Mouse (Mus musculus): ENCODE data around the gene Pik3r1.

Gene Pik3r1

DNA sequence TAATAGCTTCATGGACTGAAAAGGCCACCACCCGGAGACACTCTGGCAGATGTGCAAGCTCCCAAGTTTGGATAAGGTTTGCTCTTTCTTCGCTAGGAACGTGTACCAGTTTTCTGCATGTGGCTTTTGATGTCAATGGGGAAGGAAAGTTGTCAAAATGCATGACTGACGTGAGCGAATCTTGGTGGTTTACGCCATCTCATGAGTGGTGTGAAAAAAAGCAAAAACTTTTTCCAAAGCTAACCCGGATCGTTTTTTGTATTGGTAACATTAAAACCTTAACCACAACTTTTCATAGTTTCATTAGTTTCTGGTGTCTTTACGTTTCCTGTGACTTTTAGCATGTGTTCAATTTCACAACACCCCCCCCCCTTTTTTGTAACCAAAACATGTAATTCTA is 60.8 kb downstream of the Pik3r1 start:
- DNase-seq = no peak

DNA sequence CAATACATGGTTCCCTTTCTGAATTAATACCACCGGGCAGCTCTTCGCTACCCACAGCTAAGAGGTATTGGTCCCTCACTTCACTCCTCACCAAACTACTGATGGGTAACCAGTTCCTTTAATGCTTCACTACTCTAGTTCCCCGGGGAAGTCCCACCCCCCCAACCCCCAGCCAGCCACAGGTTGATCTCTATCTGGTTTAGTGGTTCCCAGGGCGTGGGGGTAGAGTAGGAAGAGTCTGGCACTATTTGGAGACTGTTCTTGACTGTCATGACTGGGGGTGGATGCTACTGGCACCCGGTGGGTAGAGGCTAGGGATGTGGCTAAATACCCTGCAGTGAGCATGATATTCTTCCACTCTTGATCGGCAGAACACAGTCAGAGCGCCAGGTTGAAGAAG is 61.6 kb downstream of the Pik3r1 start:
- DNase-seq = no peak

- no peak for DNase-seq
Measured at GRCm38 (mm10) chr13:101702096-101702775, 65.8 kb downstream of the Pik3r1 start.

DNA sequence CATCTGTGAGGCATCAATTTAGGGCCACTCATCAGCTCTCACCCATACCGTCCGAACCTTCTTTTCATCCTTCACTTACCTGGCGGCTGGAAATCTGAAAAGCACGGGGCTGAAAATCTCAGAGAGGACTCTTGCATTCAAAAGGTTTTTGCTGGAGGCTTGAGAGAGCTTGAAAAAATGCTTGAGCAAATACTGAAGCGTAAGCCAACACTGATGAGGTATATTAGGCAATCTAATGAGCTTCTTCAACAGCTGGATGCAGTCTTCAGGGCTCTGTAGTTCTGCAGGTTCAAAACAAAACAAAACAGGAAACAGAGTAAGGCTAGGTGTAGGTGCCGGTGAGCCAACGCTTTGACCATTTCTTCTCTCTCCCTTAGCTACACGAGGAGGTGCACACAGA is 66.4 kb downstream of the Pik3r1 start:
- DNase-seq = no peak

DNA sequence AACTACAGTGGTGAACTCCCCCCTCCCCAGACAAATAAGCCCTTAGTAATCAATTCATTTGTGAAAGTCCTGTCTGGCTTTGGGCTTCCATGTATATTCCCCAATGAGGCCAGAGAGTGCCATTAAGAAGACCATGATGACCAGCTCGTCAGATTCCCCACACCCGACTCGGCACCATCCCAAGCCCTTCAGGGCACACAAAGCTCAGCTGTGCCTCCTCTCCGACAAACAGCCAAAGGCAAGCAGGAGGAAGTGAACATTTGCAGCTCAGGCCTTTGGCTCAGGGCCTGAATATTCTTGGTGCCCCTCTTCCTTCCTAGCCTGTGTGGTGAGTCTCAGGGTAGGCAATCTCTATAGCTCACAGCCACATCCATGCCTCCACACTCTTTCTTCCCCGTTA is 68.3 kb downstream of the Pik3r1 start:
- DNase-seq = no peak

- DNase-seq = no peak
Measured at GRCm38 (mm10) chr13:101697966-101698365, 70.1 kb downstream of the Pik3r1 start.

DNA sequence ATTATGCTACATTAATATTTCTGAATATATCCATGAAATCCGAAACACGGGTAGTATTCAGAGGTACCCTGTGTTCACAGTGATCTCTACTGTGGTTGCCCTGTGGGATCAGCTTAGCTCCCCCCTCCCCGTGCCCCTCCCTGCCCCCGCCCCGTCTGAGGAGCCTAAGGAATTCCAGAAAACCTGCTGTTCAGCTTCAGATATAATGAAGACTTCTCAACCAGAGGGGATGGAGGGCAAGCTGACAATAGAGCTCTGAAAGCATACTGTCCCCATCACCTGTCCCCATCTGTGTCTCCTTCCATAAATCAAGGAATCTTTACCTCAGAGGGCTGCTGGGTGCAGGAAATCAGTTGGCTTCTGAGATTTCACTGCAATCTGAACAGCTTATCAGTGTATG is 70.6 kb downstream of the Pik3r1 start:
- no peak for DNase-seq

- DNase-seq = no peak
Measured at GRCm38 (mm10) chr13:101696827-101697226, 71.2 kb downstream of the Pik3r1 start.

DNA sequence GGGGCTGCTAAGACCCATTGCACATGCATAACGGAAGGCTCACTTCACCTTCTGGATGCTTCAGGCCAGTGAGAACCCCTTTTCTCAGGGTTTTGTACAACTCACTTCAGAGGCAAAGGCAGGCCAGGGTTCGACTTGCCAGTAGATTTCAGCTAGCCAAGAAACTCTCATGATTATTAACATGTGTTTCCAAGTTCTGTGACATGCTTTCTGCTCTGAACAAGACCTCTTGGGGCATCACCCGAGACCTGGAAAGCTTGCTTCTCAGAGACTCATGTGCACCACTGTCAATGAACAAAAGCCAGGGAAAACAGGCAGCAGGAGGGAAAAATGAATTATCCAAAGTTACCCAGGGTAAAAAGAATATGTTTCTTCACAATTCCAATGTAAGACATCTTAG is 71.7 kb downstream of the Pik3r1 start:
- no peak for DNase-seq

DNA sequence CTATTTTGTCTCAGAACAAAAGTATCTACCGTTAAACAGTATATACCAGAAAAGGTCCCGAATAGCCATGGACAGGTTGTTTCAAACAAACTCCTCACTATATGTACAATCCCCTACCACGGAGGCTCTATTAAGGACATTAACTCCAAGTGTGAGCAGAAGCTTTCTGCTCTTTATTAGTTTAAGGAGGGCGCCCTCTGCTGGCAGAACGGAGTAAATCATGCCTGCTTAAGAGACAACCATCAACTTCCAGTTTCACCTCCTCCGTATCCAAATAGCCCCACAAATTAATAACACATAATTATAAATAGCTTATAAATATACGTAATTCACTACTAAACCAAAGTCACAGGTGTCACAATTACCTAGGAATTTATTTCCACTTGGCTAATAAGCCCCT is 72.1 kb downstream of the Pik3r1 start:
- peak; percentile 84 for DNase-seq

DNA sequence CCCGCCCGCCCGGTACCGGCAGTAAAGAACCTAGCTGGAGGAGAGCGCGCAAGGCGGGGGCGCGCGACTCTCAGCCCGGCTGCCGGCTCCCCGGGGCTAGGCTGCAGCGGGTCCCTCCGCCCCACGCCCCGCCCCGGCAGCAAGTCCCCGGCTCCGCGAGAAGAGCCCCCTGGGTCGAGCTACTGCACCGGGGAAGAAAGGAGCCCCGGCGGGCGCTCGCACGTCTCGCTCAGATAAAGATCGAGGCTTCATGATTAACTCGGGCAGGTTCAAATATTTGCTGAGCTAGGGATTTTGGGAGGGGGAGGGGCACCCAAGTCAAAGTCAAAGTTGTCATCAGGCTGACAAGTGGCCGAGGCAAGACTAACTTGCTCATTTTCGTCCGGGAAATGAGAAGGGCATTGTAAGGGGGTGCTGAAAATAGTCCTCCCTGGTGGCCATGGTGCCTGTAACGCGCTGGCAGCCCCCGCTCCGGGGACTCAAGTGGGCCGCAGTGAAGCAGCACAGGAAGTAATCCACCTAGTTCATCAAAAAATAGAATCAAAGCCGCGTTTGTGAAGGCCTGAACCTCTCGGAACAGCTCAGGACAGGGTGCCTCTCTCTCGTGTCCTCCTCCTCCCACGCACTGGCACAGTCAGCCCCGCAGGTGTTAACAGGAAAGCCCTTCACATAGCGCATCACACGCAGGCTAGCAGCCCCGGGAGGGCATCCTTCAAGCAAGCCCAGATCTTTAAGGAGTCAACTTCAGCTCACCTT is 73.3 kb downstream of the Pik3r1 start:
- DNase-seq = peak; percentile 80

DNA sequence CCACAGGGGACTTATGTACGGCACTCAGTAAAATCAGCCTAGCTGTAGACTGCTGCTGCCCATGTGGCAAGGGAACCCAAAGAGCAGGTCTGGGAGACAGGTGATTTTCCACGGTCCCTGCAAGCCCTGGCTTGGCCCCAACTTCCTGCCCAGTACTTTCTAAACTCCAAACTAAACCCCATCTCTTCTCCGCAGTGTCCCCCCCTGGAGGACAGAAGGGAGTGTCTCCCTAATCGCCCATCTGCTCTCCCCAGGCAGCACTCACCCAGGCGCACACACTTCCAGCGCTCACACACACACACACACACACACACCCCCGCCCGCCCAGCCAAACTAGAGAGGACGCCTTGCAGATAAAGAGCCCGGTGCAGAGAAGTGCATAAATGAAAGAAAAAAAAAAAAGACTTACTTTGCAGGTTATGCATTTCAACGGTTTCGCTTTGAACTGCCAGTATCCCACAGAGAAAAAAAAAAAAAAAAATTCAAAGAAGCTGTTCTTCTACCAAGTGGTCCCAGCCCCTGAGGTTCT is 74.0 kb downstream of the Pik3r1 start:
- peak; percentile 90 for DNase-seq

GRCm38 (mm10) chr13:101692866-101693691 is 74.9 kb downstream of the Pik3r1 start:
- DNase-seq = peak; percentile 74

- peak; percentile 91 for DNase-seq
Measured at GRCm38 (mm10) chr13:101692239-101692784, 75.7 kb downstream of the Pik3r1 start.

DNA sequence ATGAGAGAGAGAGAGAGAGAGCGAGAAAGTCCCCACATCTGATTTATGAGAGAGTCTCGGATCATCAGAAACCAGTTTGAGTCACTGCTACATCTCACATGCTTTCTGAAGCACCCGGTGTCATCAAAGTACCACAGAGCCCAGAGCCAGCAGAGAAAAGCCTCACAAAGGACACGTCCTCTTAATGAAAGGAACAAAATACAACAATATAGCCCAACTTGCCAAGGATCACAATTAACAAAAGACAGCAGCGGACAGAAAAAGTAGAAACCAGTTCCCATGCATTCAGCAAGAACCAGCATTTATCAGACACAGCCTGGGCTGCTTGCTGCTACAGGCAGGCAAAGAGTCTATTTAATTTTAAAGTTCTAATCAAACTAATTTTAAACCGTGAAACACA is 76.3 kb downstream of the Pik3r1 start:
- peak; percentile 50 for DNase-seq

GRCm38 (mm10) chr13:101690911-101691655 is 76.9 kb downstream of the Pik3r1 start:
- DNase-seq = peak; percentile 31

- peak; percentile 60 for DNase-seq
Measured at GRCm38 (mm10) chr13:101690167-101690566, 77.8 kb downstream of the Pik3r1 start.

DNA sequence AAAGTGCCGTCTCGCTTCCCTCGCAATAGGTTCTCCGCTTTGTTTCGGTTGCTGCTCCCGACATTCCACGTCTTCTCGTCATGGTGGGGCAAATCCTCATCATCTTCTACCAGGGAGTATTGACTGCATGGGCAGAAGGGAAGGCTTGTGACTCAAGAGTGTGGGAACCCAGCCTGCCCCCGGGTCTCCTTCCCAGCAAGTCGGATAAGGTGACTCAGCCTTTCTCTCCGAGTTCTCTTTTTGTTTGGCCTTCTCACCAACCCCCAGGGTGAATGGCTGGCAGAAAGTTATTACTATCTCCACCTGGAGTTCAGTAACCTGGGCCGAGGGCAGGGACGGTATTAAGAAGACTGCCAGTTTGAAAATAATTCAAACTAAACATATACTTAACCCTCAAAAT is 81.8 kb downstream of the Pik3r1 start:
- DNase-seq = no peak

DNA sequence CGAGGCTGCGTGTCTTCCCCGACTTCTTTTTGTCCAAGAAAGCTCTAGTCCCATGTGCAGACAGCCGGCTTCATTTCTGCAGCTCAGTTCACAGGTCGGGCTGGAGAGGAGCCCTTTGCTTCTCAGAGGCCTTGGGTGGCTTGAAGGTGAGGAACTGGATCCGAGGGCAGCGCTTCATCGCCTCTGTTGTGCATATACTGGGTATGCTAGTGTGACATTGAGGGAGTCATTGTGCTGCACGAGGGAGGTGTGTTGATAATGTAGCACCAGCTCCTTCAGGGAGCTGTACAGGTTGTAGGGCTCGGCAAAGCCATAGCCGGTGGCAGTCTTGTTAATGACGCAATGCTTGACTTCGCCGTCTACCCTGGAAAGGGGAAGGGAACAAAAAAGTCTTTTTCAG is 83.3 kb downstream of the Pik3r1 start:
- no peak for DNase-seq

GRCm38 (mm10) chr13:101682378-101682777 is 85.6 kb downstream of the Pik3r1 start:
- DNase-seq = no peak

- no peak for DNase-seq
Measured at GRCm38 (mm10) chr13:101680083-101680482, 87.9 kb downstream of the Pik3r1 start.

DNA sequence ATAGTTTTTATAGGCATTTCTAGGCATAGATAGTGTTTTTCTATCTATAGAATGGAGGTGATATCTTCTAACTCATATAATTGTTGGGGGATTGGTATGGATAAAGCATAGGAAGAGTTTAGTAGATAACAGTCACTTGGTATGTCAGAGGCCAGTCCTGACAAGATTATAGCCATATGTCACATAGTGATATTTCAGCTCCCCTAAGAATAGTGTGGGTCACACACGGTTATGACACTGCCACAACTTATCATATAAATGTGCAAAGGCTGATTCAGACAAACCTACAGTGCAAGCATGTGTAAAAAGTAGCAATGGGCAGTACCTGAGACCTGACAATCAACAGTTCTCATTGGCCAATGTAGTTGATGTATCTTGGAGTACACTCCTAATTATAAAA is 89.0 kb downstream of the Pik3r1 start:
- DNase-seq = no peak
